Mouse (Mus musculus): Measurements from ENCODE around the gene Ptms.
"Not testable (repeated sequence)": the region's sequence is repeated elsewhere in the genome, so short reads cannot be mapped to it uniquely, and the experiment has no call there.

Ptms gene

GRCm38 (mm10) chr6:124904991-124905860 is 14.7 kb downstream of the Ptms start:
- peak; percentile 39 for DNase-seq (ENCODE audit: low read depth, low spot score)

- peak; percentile 97 for DNase-seq (ENCODE audit: low read depth, low spot score)
These were observed 15.5 kb downstream of the Ptms start for GRCm38 (mm10) chr6:124904161-124904981.

GRCm38 (mm10) chr6:124903580-124904151 is 16.2 kb downstream of the Ptms start:
- DNase-seq (ENCODE audit: low read depth, low spot score), result peak; percentile 97

GRCm38 (mm10) chr6:124901851-124902250 is 18.1 kb downstream of the Ptms start:
- no peak for DNase-seq (ENCODE audit: low read depth, low spot score)

DNA sequence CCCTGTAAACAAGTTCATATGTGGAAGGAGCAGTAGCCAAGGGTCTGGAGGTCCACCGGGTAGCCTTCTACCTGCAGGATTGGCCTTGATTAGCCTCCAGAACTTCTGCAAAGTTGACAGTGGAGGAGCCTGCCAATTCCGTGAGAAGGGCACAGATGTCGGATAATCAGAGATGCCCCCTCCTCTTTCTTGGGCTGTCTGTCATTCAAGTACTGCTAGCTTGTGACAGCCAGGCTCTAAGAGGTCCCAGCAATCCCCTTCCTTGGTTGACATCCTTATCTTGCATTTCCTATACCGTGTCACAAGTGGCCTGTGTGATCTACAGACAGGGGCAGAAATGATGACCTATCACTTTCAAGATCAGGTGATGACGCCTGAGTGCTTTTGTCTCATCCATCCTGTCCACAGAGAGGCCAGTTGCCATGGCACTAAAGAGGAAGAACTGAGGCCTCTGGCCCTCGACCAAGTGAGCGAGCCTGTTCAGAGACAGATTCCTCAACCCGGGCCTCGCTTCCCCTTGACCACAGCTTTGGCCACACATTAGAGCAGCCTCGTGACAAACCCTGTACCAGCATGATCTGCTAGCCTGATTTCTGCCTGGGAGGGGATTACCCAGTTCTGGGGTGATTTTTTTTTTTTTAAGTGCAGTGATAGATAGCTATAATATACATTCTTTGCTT is 19.0 kb downstream of the Ptms start:
- peak; percentile 63 for DNase-seq (ENCODE audit: low read depth, low spot score)

GRCm38 (mm10) chr6:124900056-124900800 is 19.7 kb downstream of the Ptms start:
- DNase-seq (ENCODE audit: low read depth, low spot score), result peak; percentile 51

GRCm38 (mm10) chr6:124898359-124898758 is 21.5 kb downstream of the Ptms start:
- no peak for DNase-seq (ENCODE audit: low read depth, low spot score)

DNA sequence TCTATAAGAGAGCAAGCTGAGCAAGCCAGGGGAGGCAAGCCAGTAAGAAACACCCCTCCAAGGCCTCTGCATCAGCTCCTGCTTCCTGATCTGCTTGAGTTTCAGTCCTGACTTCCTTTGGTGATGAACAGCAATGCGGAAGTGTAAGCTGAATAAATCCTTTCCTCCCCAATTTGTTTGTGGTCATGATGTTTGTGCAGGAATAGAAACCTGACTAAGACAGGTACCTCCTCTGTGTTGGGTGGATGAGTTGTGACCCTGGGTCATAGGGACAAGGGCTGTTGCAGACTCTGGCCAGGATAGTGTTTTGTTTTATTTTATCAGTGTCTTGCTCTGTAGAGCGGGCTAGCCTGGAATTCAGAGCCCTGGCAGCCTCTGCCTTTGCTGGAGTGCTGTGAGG is 25.8 kb downstream of the Ptms start:
- DNase-seq (ENCODE audit: low read depth, low spot score), result not testable (repeated sequence)

- DNase-seq (ENCODE audit: low read depth, low spot score), result no peak
These were observed 28.9 kb downstream of the Ptms start for GRCm38 (mm10) chr6:124890997-124891396.

- DNase-seq (ENCODE audit: low read depth, low spot score), result no peak
These were observed 31.3 kb downstream of the Ptms start for GRCm38 (mm10) chr6:124888555-124889125.

GRCm38 (mm10) chr6:124887986-124888385 is 31.9 kb downstream of the Ptms start, which contains the start of gene Cd4:
Cd4 (minus strand) TSS chr6:124888221.
- DNase-seq (ENCODE audit: low read depth, low spot score), result no peak

DNA sequence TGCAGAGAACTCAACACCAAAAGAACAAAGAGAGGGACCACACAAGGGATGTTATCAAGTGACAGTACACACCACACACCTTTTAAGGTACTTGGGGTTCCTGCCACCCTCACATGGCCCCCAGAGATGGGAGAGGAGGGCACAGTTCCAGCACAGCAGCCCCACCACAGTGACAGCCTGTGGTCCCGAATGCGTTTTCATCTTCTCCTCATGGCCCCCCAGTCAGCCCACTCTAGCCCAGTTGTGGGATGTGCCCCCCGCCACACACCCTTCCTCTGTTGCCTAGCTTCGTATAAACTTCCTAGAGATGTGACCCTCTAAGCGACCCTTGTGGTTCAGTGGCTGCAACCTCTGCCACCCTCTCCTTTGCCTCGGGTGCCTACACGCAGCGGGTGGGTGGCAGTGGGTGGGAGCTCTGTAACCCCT is 33.9 kb downstream of the Ptms start:
- no peak for DNase-seq (ENCODE audit: low read depth, low spot score)

DNA sequence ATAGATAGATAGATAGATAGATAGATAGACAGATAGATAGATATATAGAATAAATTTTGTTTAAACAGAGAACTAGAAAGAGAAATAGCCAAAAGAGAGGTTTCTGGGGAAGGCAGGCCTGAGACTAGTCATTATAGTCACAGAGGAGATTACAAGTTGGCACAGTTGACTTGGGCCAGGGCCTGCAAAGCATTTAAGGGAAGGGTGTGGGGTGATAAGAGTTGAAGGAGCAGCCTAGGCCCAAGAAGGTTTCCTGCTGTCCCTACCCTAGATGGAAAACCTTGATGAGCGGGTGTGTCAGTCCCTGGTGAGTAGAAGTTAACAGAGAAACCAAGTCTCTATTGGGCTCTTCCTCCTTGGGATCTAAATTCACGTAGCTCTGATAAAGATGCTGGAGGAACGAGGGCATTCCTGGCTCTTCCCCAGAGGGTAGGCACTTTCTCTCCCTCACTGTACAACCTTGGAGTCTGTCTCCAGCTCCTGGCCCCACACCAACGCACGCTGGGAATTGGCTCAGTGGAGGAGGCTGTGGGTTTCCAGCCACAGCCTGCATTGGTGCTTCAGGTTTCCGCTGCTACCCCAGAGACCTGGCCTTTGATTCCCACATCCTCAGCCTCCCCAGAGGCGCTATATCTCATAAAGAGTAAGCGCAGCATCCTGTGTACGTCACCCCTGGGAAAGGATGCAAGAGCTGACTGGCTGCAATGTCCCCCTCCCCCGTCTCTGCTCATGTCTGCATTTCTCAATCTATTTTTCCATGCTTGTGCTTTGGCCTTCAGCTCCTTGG is 35.0 kb downstream of the Ptms start:
- peak; percentile 76 for DNase-seq (ENCODE audit: low read depth, low spot score)

- no peak for DNase-seq (ENCODE audit: low read depth, low spot score)
These were observed 36.6 kb downstream of the Ptms start for GRCm38 (mm10) chr6:124883351-124883750.

DNA sequence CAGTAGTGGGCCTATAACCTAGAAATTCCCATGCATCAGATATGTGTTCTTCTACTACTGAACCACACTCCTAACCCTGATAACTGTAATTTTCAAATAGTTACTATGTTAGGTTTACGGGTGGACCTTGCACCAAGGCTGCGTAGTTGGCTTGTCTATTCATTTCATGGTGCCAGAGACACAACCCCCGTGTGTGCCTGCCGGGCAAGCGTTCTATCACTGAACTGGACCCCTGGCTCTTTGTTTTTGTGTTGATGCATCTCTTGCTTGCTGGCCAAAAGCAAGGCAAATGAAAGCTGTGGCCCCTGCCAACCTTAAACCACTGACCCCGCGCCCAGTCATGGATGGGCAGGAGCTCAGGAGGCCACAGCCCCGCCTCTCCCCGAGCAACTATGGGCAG is 38.1 kb downstream of the Ptms start:
- no peak for DNase-seq (ENCODE audit: low read depth, low spot score)

GRCm38 (mm10) chr6:124879390-124879789 is 40.5 kb downstream of the Ptms start:
- DNase-seq (ENCODE audit: low read depth, low spot score), result no peak

DNA sequence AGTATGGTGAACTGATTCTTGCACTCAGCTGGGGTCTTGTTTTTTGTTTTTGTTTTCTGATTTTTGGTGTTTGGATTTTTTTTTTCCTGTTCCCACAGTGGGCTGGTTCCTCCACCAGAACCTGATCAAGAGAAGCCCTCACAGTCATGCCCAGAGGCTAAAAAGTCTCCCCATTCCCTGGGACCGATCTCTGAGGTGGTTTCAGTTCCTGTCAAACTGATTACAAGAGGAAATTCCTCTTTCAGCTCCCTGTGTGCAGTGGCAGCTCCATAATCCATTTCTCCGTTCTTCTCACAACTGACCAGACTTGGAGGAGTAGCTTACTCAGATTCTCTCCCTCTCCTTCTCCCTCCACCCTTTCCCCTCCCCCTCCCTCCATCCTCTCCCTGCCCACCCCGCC is 45.6 kb downstream of the Ptms start:
- no peak for DNase-seq (ENCODE audit: low read depth, low spot score)

DNA sequence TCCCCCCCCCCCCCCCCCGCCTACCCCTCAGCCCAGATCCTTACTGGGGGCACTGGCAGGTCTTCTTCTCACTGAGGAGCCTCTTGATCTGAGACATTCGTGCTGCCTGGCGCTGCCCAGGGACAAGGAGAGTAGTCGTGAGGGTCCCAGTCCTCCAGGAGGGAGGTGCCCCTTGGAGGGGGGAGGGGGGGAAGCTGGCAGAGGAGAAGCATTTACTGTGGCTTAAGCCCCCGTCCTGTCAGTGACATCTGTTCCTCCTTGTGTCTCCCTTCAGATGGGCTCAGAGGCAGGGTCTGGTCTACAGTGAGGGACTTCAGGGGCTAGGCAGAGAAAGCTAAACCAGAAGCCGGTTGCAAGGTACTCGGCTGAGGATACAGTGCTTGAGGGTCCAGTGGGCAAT is 53.3 kb downstream of the Ptms start:
- DNase-seq (ENCODE audit: low read depth, low spot score), result no peak

DNA sequence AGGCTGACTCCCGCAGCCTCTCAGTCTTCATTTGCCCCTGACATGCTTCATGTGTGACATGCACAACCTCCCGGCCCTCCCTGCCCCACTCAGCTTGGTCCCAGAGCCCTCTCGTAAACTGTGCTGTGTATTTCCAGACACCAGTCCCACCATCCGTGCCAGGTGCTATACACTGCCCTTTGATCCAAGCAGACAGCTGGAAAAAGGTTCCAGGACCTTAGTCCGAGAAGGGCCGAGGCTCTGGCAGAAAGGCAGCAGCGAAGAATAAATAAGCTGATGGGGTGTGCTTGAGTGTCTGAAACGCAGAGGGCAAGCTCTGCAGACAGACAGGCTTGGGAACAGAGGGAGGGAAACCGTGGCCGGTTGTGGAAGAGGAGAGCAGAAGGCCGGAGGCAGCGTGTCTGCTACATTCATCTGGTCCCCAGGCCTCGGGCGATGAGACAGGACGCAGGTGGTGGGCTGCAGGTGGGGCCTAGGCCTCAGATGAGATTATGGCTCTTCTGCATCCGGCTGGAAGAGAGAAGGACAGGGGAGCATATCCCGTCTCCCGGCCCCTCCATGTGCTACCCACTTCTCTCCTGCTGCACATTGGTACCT is 54.0 kb downstream of the Ptms start:
- no peak for DNase-seq (ENCODE audit: low read depth, low spot score)
